Mouse (Mus musculus) embryonic fibroblast, embryonic 13.5 days (primary cell): ENCODE measurements around the gene Pip4k2a. TPM values are rescaled to one million over a fixed set of nuclear protein-coding genes. Genes with fewer than 3 reads are reported as not detected.
"Not testable (repeated sequence)": the region's sequence is repeated elsewhere in the genome, so short reads cannot be mapped to it uniquely, and the experiment has no call there.

Experiments
- H3K27ac ChIP-seq: 2 replicates; pipeline ENCODE4 v1.5.1; 2012; ENCODE audit warnings: low read length, control low read depth, inconsistent platforms; ENCODE audit not compliant: insufficient read depth
- H3K4me1 ChIP-seq: 2 replicates; pipeline ENCODE4 v1.6.1; 2011; ENCODE audit warnings: low read length; ENCODE audit not compliant: control insufficient read depth, insufficient read depth
- H3K4me3 ChIP-seq: 2 replicates; pipeline ENCODE4 v1.5.1; 2011; ENCODE audit warnings: mild to moderate bottlenecking, control low read depth, low read length; ENCODE audit not compliant: insufficient read depth
- CTCF ChIP-seq: IDR thresholded peaks from 2 replicates; pipeline ENCODE4 v1.5.1; 2011; ENCODE audit warnings: mild to moderate bottlenecking, control low read depth, low read length, moderate library complexity, borderline replicate concordance; ENCODE audit not compliant: insufficient read depth
- POLR2A ChIP-seq: IDR thresholded peaks from 2 replicates; pipeline ENCODE4 v1.6.1; 2011; ENCODE audit warnings: low read depth, mild to moderate bottlenecking, control low read depth, low read length, moderate library complexity
- polyA plus RNA-seq: library from polyadenylated mRNA; stranded (reverse); fragments of >200 nt; gene quantifications from 2 replicates; pipeline ENCODE4 v1.2.4, GENCODE M21; 2011; ENCODE audit warnings: low read depth; ENCODE audit not compliant: missing spikeins, insufficient read length

Gene Pip4k2a
- polyA plus RNA-seq, 1 experiment = 39.4 TPM

DNA sequence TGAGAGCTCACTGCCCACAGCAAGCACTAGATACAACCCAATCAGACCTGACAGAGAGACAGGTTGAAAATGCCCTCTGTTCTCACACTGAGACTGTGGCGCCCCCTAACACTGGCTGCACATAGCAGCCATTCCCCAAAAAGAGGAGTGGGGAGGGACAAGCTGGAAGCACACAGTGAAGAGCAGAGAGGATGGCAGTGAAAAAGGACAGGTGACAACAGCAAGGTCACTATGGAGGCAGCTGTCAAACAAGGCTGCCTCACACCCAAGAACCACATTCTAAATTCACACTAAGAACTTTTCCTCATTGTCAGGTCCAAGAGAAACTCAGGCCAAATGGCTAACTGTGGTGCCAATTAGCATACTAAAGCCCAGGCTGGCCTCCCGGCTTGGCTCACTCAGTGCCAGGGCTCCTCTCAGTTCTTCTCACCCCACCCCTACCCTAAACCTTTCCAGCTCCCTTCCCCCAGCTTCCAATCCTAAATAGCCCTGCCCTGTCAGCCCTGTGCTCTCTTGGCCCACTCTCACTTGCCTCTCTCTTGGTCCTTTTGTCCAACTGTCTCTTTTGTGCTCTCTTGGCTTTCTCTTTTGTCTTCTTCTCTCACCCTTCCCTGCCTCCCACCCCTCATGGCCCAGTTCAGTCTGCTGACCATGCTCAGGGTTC is 91.4 kb downstream of the Pip4k2a start:
- H3K4me3 ChIP-seq = no peak overlapping the region
- H3K4me1 ChIP-seq = no peaks in the 10 kb centered on the region
- H3K27ac ChIP-seq = no peak overlapping the region
- TF ChIP-seq POLR2A (no peak), CTCF (no peak)

DNA sequence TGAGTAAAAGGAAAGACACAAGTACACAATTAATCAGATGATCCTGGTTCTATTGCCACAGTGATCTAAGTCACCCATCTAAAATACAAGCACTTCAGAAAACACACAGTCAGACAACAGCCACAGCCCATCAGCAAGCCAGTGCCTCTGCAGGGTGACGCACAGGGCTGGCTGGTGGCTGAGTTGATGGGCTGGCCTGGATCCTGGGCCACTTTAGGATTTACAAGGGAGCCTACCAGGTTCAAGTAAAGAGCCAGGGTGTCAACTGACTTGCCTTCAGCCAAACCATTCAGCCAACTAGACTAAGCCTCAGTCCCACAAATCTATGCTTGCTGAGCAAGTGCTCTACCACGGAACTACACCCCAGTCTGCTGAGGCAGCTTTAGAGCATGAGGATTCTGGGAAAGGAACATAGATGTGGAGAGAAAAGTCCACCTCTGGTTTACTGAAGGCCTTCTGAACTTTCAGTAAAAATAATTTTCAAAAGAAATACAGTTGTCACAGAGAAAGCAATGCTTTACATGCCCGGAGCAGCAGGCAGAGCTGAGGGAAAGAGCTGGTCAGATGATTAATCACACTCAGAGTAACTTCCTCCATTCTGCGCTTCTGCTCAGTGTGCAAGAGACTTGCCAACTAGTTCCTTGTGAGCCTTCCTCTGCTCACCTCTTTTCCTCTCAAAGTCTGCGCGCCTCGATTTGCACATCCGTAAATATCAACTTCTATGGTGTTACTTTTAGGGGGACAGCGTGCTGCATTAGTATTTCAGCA is 94.4 kb downstream of the Pip4k2a start:
- no peak overlapping the region for H3K4me3 ChIP-seq
- TF ChIP-seq POLR2A = no peak
- H3K4me1 ChIP-seq = 0 out of 2 replicates have a peak, but pooled peaks cover under 1% of the 10 kb centered on the region
- H3K27ac ChIP-seq = no peak overlapping the region

DNA sequence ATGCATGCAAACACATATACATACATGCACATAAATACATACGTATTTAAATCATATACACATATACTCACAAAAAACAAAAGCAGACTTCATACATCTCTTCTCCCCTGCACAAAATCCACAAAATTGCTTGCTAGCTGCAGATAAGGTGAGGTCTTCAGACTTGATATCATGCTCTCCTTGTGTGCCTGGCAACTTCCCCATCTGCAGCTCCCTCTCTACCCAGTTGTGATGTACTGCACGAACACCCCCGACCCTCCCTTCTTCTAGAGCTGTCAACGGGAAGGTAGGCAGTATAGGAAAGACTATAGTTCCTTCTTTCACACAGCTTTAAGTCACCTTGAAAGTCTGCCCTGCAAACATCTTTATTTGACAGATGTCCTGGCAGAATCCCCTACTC is 96.8 kb downstream of the Pip4k2a start:
- 0 out of 2 replicates have a peak, but pooled peaks cover 3% of the 10 kb centered on the region for H3K4me1 ChIP-seq
- TF ChIP-seq POLR2A (no peak), CTCF (no peak)

DNA sequence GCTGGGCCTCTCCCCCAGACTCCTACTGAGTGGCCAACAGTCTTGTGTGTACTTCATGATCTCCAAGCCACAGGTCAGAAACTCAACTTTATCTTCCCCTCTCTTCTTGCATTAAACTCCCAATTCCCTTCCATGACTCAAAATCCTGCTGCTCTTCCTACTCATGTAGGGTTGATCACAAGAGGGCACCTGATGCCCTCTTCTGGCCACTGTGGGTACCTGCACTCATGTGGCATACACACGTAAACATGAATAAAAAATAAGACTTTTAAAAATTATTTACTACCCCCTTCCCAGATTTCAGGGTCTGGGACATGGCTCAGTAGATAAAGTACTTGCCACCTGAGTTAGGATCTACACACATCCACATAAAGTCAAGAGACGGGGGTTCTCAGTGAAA is 97.3 kb downstream of the Pip4k2a start:
- Histone ChIP-seq H3K27ac (no peak overlapping the region), H3K4me1 (0 out of 2 replicates have a peak, but pooled peaks cover 3% of the 10 kb centered on the region), H3K4me3 (no peak overlapping the region)
- TF ChIP-seq CTCF = no peak

More for the DNA sequence above, 96.8 kb downstream of the Pip4k2a start:
- Histone ChIP-seq H3K27ac (no peak overlapping the region), H3K4me3 (no peak overlapping the region)

DNA sequence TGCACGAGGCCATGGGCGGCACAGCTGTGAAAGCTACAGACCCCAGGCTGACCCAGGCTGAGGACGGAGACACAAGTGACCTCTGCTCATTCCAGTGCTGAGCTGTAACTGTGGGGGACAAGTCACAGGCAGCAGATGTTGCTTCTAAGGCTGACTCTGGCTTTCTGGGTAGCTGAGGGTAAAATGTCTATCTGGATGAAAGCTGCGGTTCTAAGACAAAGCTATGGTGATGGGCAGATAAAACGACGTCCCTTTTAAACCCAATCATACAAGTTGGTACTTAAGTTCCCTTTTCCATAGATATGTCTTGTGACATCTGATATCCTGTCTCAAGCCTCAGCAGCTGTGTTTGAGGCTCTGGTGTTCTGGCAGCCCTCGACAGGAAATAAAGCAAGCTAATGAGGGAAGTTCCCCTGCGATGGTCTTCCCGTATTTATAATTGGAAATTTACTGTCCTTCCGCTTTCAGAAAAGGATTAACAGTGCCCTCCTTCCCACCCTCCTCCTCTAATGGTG is 100.1 kb downstream of the Pip4k2a start:
- TF ChIP-seq CTCF (no peak), POLR2A (no peak)
- Histone ChIP-seq H3K27ac (no peak overlapping the region), H3K4me1 (0 out of 2 replicates have a peak, but pooled peaks cover 3% of the 10 kb centered on the region), H3K4me3 (no peak overlapping the region)

DNA sequence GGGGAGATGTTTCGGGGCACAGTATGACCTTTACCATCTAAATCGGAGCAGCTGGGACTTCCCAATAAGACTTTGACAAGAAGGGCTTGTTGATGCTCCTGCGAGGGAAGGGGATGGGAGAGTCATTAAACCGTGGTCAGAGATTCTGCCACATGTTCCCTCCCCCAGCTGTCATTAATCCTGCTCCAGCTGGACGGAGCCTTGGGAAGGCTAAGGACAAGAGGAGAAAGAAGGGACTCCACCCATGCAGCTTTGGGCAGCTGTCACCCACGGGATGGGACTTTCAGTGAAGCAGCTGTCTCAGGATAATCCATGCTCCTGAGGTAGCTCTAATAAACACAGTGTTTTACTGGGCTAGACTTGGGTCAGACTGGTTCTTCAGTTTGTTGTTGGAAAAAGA is 101.9 kb downstream of the Pip4k2a start:
- no peak overlapping the region for H3K27ac ChIP-seq

DNA sequence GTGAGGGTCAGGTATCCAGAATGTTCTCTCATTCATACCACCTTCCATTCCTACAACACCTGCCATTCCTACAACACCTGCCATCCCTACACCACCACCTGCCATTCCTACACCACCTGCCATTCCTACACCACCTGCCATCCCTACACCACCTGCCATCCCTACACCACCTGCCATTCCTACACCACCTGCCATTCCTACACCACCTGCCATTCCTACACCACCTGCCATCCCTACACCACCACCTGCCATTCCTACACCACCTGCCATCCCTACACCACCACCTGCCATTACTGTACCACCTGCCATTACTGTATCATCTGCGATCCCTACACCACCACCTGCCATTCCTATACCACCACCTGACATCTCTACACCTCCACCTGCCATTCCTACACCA is 104.6 kb downstream of the Pip4k2a start:
- not testable (repeated sequence) for H3K27ac ChIP-seq, H3K4me1 ChIP-seq, H3K4me3 ChIP-seq

More for the DNA sequence above, 101.9 kb downstream of the Pip4k2a start:
- H3K4me3 ChIP-seq = no peak overlapping the region
- TF ChIP-seq POLR2A (no peak), CTCF (no peak)
- 0 out of 2 replicates have a peak, but pooled peaks cover 3% of the 10 kb centered on the region for H3K4me1 ChIP-seq

DNA sequence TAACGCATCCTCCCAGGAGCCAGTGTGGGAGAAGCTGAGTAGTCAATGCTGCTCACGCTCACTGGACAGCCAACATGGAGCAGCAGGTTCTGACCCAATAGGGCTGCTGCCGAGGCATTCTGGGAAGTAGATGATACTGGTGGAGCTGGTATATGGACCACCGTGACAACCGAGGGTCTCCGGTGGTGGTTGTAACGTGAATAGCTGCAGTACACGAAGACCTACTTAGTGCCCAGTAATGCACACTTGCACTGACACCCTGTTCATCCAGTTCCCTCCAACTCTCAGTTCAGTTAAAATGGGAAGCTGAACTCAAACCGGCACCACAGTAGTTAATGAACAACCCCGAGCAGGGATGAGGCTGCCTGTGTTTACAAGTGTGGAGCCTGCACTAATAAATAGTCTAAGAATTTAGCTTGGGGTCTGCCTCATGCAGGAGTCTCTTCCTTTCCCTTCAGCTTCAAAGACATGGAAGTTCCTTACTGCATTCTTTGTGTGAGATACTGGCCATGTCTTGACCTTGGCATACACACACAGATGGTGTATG is 105.9 kb downstream of the Pip4k2a start:
- H3K4me1 ChIP-seq = no peaks in the 10 kb centered on the region
- no peak overlapping the region for H3K4me3 ChIP-seq
- H3K27ac ChIP-seq = no peak overlapping the region

DNA sequence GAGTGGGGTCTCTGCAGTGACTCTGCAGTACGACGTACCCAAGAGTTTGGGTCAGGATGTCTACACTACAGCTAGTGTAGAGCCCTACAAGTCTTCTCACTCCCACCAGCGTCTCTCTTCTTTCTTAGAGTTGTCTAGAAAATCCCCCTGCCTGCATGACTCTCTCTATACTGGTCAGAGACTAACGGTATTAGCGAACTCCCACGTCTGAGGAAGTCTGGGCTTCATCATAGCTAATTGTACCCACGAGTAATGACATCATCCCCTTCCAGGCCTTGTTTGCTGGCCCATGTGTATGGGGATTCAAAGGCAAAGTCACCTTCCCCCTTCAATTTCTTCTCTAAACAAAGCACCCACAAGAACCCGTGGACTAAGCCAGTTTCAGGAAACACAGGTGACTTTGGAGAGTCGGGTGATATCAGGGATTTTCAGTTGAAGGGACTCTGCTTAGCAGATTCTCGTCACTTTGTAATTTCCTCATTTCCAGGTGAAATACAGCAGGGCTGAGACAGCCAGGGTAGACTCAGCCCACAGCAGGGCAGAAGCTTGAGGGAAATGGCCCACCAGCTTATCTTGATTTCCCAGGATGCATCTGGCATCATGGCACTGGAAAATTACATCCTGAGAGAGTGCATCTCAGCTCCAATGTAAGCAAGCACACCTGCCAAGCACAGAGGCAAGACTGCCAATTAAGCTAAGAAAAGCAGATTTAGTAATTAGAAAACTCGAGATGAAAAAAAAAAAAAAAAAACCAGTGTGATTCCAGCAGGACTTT is 107.5 kb downstream of the Pip4k2a start:
- TF ChIP-seq CTCF = no peak
- no peak for TF ChIP-seq POLR2A
- Histone ChIP-seq H3K27ac (no peak overlapping the region), H3K4me3 (no peak overlapping the region), H3K4me1 (no peaks in the 10 kb centered on the region)

More for the DNA sequence above, 105.9 kb downstream of the Pip4k2a start:
- TF ChIP-seq POLR2A = no peak
